Mouse (Mus musculus): ENCODE results near the gene Ss18l1.

Ss18l1 gene

GRCm38 (mm10) chr2:180025135-180025860, 17.0 kb upstream of the Ss18l1 start:
- CTCF ChIA-PET, result interaction anchor here in 3 of 4 experiments (0.5 to 1.8 kb wide), 5 partner anchors 26 to 226 kb away, joined by 3 to 23 read pairs (median 5); no protein-coding TSS in a partner anchor
- POLR2A ChIA-PET, result interaction anchor here (0.8 to 6.1 kb wide), 36 partner anchors 8 to 248 kb away, joined by 3 to 99 read pairs (median 6); partner anchors contain the start of genes Psma7 (in 3 of the 4), Ss18l1 (in 3 of the 4), Rps21 (in 2 of the 4) and Cables2 (in 1 of the 4)

- ChIA-PET CTCF (interaction anchor here in 3 of 4 experiments (0.6 to 1.8 kb wide), 3 partner anchors 25 to 225 kb away, joined by 3 to 9 read pairs (median 5); no protein-coding TSS in a partner anchor), POLR2A (interaction anchor here (0.8 to 6.1 kb wide), 26 partner anchors 10 to 1217 kb away, joined by 3 to 99 read pairs (median 7); partner anchors contain the start of genes Psma7 (in 3 of the 4), Ss18l1 (in 3 of the 4), Cables2 (in 1 of the 4) and Hrh3 (in 1 of the 4))
These were observed 16.5 kb upstream of the Ss18l1 start for GRCm38 (mm10) chr2:180025861-180026200.

GRCm38 (mm10) chr2:180027768-180028167, 14.5 kb upstream of the Ss18l1 start:
- POLR2A ChIA-PET, result interaction anchor here (0.7 to 6.1 kb wide), 9 partner anchors 10 to 235 kb away, joined by 3 to 99 read pairs (median 3); partner anchors contain the start of genes Psma7 (in 2 of the 4) and Ss18l1 (in 2 of the 4)
- CTCF ChIA-PET, result interaction anchor here in 1 of 4 experiments (1.2 kb wide), 1 partner anchor 23 kb away, joined by 4 read pairs; no protein-coding TSS in a partner anchor

GRCm38 (mm10) chr2:180031270-180031669, 11.0 kb upstream of the Ss18l1 start:
- CTCF ChIA-PET, result no interaction called here
- POLR2A ChIA-PET, result interaction anchor here in 2 of 4 experiments (0.9 to 4.2 kb wide), 6 partner anchors 10 to 225 kb away, joined by 3 to 22 read pairs (median 4); partner anchors contain the start of genes Psma7 (in 2 of the 2), Ss18l1 (in 2 of the 2) and Mtg2 (in 1 of the 2)

- CTCF ChIA-PET, result interaction anchor here in 3 of 4 experiments (0.6 to 2.5 kb wide), 4 partner anchors 18 to 55 kb away, joined by 3 to 10 read pairs (median 4); no protein-coding TSS in a partner anchor
- POLR2A ChIA-PET, result interaction anchor here in 3 of 4 experiments (0.8 to 9.8 kb wide), 10 partner anchors 7 to 46 kb away, joined by 3 to 99 read pairs (median 4); partner anchors contain the start of genes Psma7 (in 3 of the 3), Ss18l1 (in 3 of the 3), Lsm14b (in 2 of the 3) and Mtg2 (in 2 of the 3)
These were observed 9.4 kb upstream of the Ss18l1 start for GRCm38 (mm10) chr2:180032925-180033324.

- POLR2A ChIA-PET, result interaction anchor here in 3 of 4 experiments (0.6 to 9.8 kb wide), 11 partner anchors 7 to 85 kb away, joined by 3 to 99 read pairs (median 3); partner anchors contain the start of genes Lsm14b (in 3 of the 3), Psma7 (in 3 of the 3), Ss18l1 (in 3 of the 3) and Mtg2 (in 2 of the 3)
- CTCF ChIA-PET, result interaction anchor here in 2 of 4 experiments (1.6 to 2.5 kb wide), 2 partner anchors 17 to 18 kb away, joined by 6 to 10 read pairs; no protein-coding TSS in a partner anchor
These were observed 8.4 kb upstream of the Ss18l1 start for GRCm38 (mm10) chr2:180033956-180034355.

- CTCF ChIA-PET, result interaction anchor here in 2 of 4 experiments (1.6 to 2.5 kb wide), 2 partner anchors 16 to 18 kb away, joined by 6 to 10 read pairs; no protein-coding TSS in a partner anchor
- POLR2A ChIA-PET, result interaction anchor here in 3 of 4 experiments (0.6 to 9.8 kb wide), 10 partner anchors 8 to 222 kb away, joined by 3 to 99 read pairs (median 5); partner anchors contain the start of genes Lsm14b (in 3 of the 3) and Rps21 (in 1 of the 3)
These were observed 7.6 kb upstream of the Ss18l1 start for GRCm38 (mm10) chr2:180034753-180035152.

GRCm38 (mm10) chr2:180040406-180040805, 1.9 kb upstream of the Ss18l1 start:
- ChIA-PET POLR2A (interaction anchor here (0.6 to 9.8 kb wide), 18 partner anchors 9 to 217 kb away, joined by 3 to 99 read pairs (median 3); partner anchors contain the start of genes Lsm14b (in 3 of the 4) and Rps21 (in 1 of the 4)), CTCF (interaction anchor here in 2 of 4 experiments (1.3 to 2.9 kb wide), 2 partner anchors 10 to 11 kb away, joined by 3 to 14 read pairs; no protein-coding TSS in a partner anchor)

- ChIA-PET POLR2A (interaction anchor here (0.7 to 9.8 kb wide), 63 partner anchors 8 to 680 kb away, joined by 3 to 99 read pairs (median 3); partner anchors contain the start of genes Lsm14b (in 3 of the 4), Mtg2 (in 3 of the 4), Osbpl2 (in 3 of the 4) and Rps21 (in 2 of the 4)), CTCF (interaction anchor here (0.5 to 2.9 kb wide), 14 partner anchors 9 to 294 kb away, joined by 3 to 35 read pairs (median 4); no protein-coding TSS in a partner anchor)
These were observed 593 bp upstream of the Ss18l1 start for GRCm38 (mm10) chr2:180041577-180042255.

- ChIA-PET POLR2A (interaction anchor here (0.6 to 9.8 kb wide), 58 partner anchors 7 to 678 kb away, joined by 3 to 99 read pairs (median 4); partner anchors contain the start of genes Lsm14b (in 4 of the 4), Mtg2 (in 3 of the 4), Osbpl2 (in 3 of the 4) and Hrh3 (in 1 of the 4)), CTCF (interaction anchor here (0.6 to 2.4 kb wide), 9 partner anchors 8 to 184 kb away, joined by 3 to 35 read pairs (median 5); partner anchors contain the start of gene Mtg2 (in 1 of the 4))
These were observed 678 bp downstream of the Ss18l1 start for GRCm38 (mm10) chr2:180042858-180043515.

- POLR2A ChIA-PET, result interaction anchor here in 2 of 4 experiments (1.2 to 7.5 kb wide), 5 partner anchors 10 to 84 kb away, joined by 3 to 95 read pairs (median 5); partner anchors contain the start of genes Lsm14b (in 1 of the 2) and Mtg2 (in 1 of the 2)
- CTCF ChIA-PET, result interaction anchor here (0.6 to 1.6 kb wide), 7 partner anchors 19 to 830 kb away, joined by 3 to 5 read pairs (median 3); no protein-coding TSS in a partner anchor
These were observed 3.0 kb downstream of the Ss18l1 start for GRCm38 (mm10) chr2:180045283-180045682.

GRCm38 (mm10) chr2:180047580-180047979, 5.3 kb downstream of the Ss18l1 start:
- ChIA-PET POLR2A (interaction anchor here in 2 of 4 experiments (0.9 to 2.3 kb wide), 2 partner anchors 23 to 187 kb away, joined by 3 to 7 read pairs; partner anchors contain the start of gene Mtg2 (in 1 of the 2)), CTCF (interaction anchor here in 3 of 4 experiments (0.7 to 1.4 kb wide), 5 partner anchors 9 to 127 kb away, joined by 3 to 7 read pairs (median 3); no protein-coding TSS in a partner anchor)

- CTCF ChIA-PET, result interaction anchor here in 2 of 4 experiments (0.7 to 5.5 kb wide), 5 partner anchors 8 to 126 kb away, joined by 3 to 42 read pairs (median 3); no protein-coding TSS in a partner anchor
- POLR2A ChIA-PET, result interaction anchor here in 1 of 4 experiments (0.7 to 1.4 kb wide), 5 partner anchors 9 to 187 kb away, joined by 3 to 5 read pairs (median 3); partner anchors contain the start of gene Mtg2
These were observed 5.8 kb downstream of the Ss18l1 start for GRCm38 (mm10) chr2:180047980-180048635.

GRCm38 (mm10) chr2:180050986-180051385, 8.7 kb downstream of the Ss18l1 start:
- CTCF ChIA-PET, result interaction anchor here (0.5 to 5.5 kb wide), 183 partner anchors 8 to 1428 kb away, joined by 3 to 42 read pairs (median 4); partner anchors contain the start of genes Mtg2 (in 4 of the 4), Psma7 (in 4 of the 4), Ss18l1 (in 4 of the 4) and Hrh3 (in 2 of the 4)

More at GRCm38 (mm10) chr2:180050986-180051385, 8.7 kb downstream of the Ss18l1 start:
- POLR2A ChIA-PET, result interaction anchor here (0.5 to 2.7 kb wide), 27 partner anchors 9 to 206 kb away, joined by 3 to 22 read pairs (median 5); partner anchors contain the start of genes Mtg2 (in 3 of the 4), Psma7 (in 3 of the 4), Ss18l1 (in 3 of the 4) and Rps21 (in 2 of the 4)
